Mouse (Mus musculus): Measurements from ENCODE around the gene Ptpn22. TPM values are rescaled to one million over a fixed set of nuclear protein-coding genes. Genes with fewer than 3 reads are reported as not detected.

Ptpn22 gene
- total and polyA plus RNA-seq, 2 experiments from 2014 or later: 0.19 to 0.46 TPM

GRCm38 (mm10) chr3:103920094-103920493 is 60.5 kb downstream of the Ptpn22 start:
- H3K9ac ChIP-seq: no peak overlapping the region
- no peaks in the 10 kb centered on the region for H3K36me3 ChIP-seq (ENCODE audit: insufficient read depth)
- DNase-seq: no peak
- H3K4me1 ChIP-seq (ENCODE audit: insufficient read depth): peaks cover 9% of the 10 kb centered on the region; the same call in 1 of the 2 replicates
- H3K4me2 ChIP-seq (ENCODE audit: low read depth): no peak overlapping the region
- H3K4me3 ChIP-seq (ENCODE audit: low read depth, low read length): no peak overlapping the region
- H3K27me3 ChIP-seq (ENCODE audit: insufficient read depth, low read length): no peaks in the 10 kb centered on the region
- WGBS: 100% methylated on average over 1 of the region's 1 CpGs
- H3K27ac ChIP-seq (ENCODE audit: low read depth, low read length): no peak overlapping the region
- no peaks in the 10 kb centered on the region for H3K9me3 ChIP-seq (ENCODE audit: low read length)
- no peak for TF ChIP-seq CTCF (IDR thresholded peaks at IDR 0.05; ENCODE audit: low read depth)
- ATAC-seq: no peak

DNA sequence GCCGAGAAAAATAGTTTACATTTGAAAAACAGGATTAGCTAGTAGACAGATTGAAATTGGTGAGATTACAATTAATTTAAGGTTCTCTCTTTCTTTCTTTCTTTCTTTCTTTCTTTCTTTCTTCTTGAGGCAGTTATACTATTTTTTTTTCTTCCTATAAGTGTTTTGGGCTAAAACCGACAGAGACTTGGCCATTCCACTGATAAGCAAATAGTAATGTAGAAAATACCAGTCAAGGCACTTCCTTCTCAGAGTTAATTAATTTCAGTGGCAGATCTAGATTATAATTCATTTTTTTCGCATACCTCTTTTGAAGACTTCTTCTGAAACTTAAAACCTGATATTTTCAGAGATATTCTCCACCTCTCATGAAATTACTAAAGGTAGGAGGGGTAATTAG is 65.7 kb downstream of the Ptpn22 start:
- 41% methylated on average over 3 of the region's 3 CpGs for WGBS

DNA sequence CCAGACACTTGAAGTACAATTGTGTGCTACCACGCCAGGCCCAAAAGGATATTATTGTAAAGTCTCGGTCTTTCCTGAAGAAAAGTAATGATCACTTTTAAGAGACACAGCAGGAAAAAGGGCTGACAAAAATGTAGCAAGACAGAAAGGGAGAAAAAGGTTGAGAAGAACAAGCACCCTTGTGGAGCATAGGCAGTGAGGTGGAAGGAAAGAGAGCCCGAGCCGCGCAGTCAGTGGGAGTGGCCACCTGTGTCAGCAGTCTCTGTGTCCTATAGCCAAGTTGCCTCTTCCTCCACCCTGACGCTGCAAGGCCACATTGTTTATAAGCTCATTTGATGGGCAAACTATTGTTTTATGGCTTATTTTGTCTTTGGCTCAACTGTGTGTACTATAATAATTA is 67.9 kb downstream of the Ptpn22 start:
- H3K4me3 ChIP-seq (ENCODE audit: low read depth, low read length): no peak overlapping the region
- H3K27ac ChIP-seq (ENCODE audit: low read depth, low read length): no peak overlapping the region
- H3K9me3 ChIP-seq (ENCODE audit: low read length): no peaks in the 10 kb centered on the region
- ATAC-seq (no peak), DNase-seq (no peak)
- TF ChIP-seq CTCF (IDR thresholded peaks at IDR 0.05; ENCODE audit: low read depth): no peak
- peaks cover 6% of the 10 kb centered on the region; the same call in 1 of the 2 replicates for H3K36me3 ChIP-seq (ENCODE audit: insufficient read depth)
- 0 out of 2 replicates have a peak, but pooled peaks cover 4% of the 10 kb centered on the region for H3K4me1 ChIP-seq (ENCODE audit: insufficient read depth)
- no peaks in the 10 kb centered on the region for H3K27me3 ChIP-seq (ENCODE audit: insufficient read depth, low read length)
- WGBS: 31% methylated on average over 6 of the region's 6 CpGs
- H3K4me2 ChIP-seq (ENCODE audit: low read depth): no peak overlapping the region
- no peak overlapping the region for H3K9ac ChIP-seq

More for the DNA sequence above, 65.7 kb downstream of the Ptpn22 start:
- no peaks in the 10 kb centered on the region for H3K27me3 ChIP-seq (ENCODE audit: insufficient read depth, low read length)
- no peak for TF ChIP-seq CTCF (IDR thresholded peaks at IDR 0.05; ENCODE audit: low read depth)
- H3K9me3 ChIP-seq (ENCODE audit: low read length): no peaks in the 10 kb centered on the region
- H3K36me3 ChIP-seq (ENCODE audit: insufficient read depth): no peaks in the 10 kb centered on the region
- H3K27ac ChIP-seq (ENCODE audit: low read depth, low read length): no peak overlapping the region
- H3K4me1 ChIP-seq (ENCODE audit: insufficient read depth): 0 out of 2 replicates have a peak, but pooled peaks cover 4% of the 10 kb centered on the region
- DNase-seq: no peak
- H3K9ac ChIP-seq: no peak overlapping the region
- H3K4me2 ChIP-seq (ENCODE audit: low read depth): no peak overlapping the region
- no peak for ATAC-seq
- no peak overlapping the region for H3K4me3 ChIP-seq (ENCODE audit: low read depth, low read length)

- Histone ChIP-seq H3K4me3 (ENCODE audit: low read depth, low read length) (no peak overlapping the region), H3K27me3 (ENCODE audit: insufficient read depth, low read length) (no peaks in the 10 kb centered on the region), H3K9me3 (ENCODE audit: low read length) (no peaks in the 10 kb centered on the region), H3K4me1 (ENCODE audit: insufficient read depth) (0 out of 2 replicates have a peak, but pooled peaks cover 4% of the 10 kb centered on the region), H3K9ac (no peak overlapping the region), H3K36me3 (ENCODE audit: insufficient read depth) (no peaks in the 10 kb centered on the region), H3K4me2 (ENCODE audit: low read depth) (no peak overlapping the region), H3K27ac (ENCODE audit: low read depth, low read length) (peak overlapping the region; percentile 31; the same call in 1 of the 2 replicates)
- WGBS: 12% methylated on average over 1 of the region's 1 CpGs
- DNase-seq (peak; percentile 85), ATAC-seq (peak; percentile 94)
- no peak for TF ChIP-seq CTCF (IDR thresholded peaks at IDR 0.05; ENCODE audit: low read depth)
These were observed 85.4 kb downstream of the Ptpn22 start for GRCm38 (mm10) chr3:103944794-103945562.

DNA sequence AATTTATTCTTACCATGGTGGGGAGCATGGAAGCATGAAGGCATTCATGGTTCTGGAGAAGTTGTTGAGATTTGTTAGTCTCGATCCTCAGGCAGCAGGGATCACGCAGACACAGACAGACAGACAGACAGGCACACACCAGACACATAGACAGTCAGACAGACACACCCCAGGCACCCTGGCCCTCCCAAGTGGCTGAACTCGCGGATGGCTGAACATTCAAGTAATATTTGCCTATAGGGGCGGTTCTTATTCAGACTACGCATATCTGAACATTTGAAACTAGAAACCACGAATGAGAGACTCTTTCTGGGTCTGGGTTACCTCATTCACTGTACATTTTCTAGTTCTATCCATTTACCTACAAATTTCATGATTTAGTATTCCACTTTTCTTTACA is 89.1 kb downstream of the Ptpn22 start:
- Histone ChIP-seq H3K4me3 (ENCODE audit: low read depth, low read length) (no peak overlapping the region), H3K27me3 (ENCODE audit: insufficient read depth, low read length) (no peaks in the 10 kb centered on the region), H3K9ac (no peak overlapping the region), H3K4me2 (ENCODE audit: low read depth) (no peak overlapping the region), H3K27ac (ENCODE audit: low read depth, low read length) (no peak overlapping the region), H3K9me3 (ENCODE audit: low read length) (no peaks in the 10 kb centered on the region), H3K36me3 (ENCODE audit: insufficient read depth) (no peaks in the 10 kb centered on the region), H3K4me1 (ENCODE audit: insufficient read depth) (0 out of 2 replicates have a peak, but pooled peaks cover 4% of the 10 kb centered on the region)
- no peak for TF ChIP-seq CTCF (IDR thresholded peaks at IDR 0.05; ENCODE audit: low read depth)
- ATAC-seq (no peak), DNase-seq (no peak)
- 88% methylated on average over 7 of the region's 7 CpGs for WGBS

DNA sequence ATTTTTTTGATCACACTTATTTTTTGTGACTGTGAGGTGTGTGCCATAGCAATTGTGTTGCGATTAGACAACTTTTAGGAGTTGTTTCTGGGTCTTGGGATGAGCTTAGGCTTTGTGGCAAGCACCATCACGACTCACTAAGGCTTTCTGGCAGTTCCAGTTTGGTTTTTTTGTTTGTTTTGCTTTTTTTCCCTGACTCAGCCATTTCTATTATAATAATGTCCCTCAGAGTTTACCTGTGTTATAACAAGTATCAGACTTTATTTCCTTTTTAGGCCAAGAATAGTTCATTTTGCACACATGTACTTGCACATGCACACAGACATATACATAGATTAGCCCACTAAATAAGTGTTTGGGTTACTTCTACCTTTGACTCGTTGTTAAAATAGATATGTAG is 101.0 kb downstream of the Ptpn22 start:
- TF ChIP-seq CTCF (IDR thresholded peaks at IDR 0.05; ENCODE audit: low read depth): no peak
- Histone ChIP-seq H3K4me2 (ENCODE audit: low read depth) (no peak overlapping the region), H3K9ac (no peak overlapping the region), H3K4me3 (ENCODE audit: low read depth, low read length) (no peak overlapping the region), H3K27ac (ENCODE audit: low read depth, low read length) (no peak overlapping the region), H3K27me3 (ENCODE audit: insufficient read depth, low read length) (no peaks in the 10 kb centered on the region), H3K9me3 (ENCODE audit: low read length) (no peaks in the 10 kb centered on the region), H3K4me1 (ENCODE audit: insufficient read depth) (no peaks in the 10 kb centered on the region), H3K36me3 (ENCODE audit: insufficient read depth) (peaks cover 12% of the 10 kb centered on the region)
- DNase-seq: no peak
- no peak for ATAC-seq
- WGBS: 91% methylated on average over 3 of the region's 3 CpGs

Other genes starting within 250 kb of the Ptpn22 start
- 0.29 TPM in 1 of 2 replicates, not detected in the other for gene Atg4a-ps, start 213.7 kb upstream of the Ptpn22 start, total RNA-seq (2014; rRNA removed)
- 0.09 and 0.33 TPM in 2 replicates for gene Atg4a-ps, start 213.7 kb upstream of the Ptpn22 start, polyA plus RNA-seq (2015; fragmentation: Nextera tagmentation; extraction: Ambion mirVana)
- gene Olfml3, start 121.8 kb upstream of the Ptpn22 start, total RNA-seq (2014; rRNA removed): 5.3 and 7.9 TPM in 2 replicates
- gene Olfml3, start 121.8 kb upstream of the Ptpn22 start, polyA plus RNA-seq (2015; fragmentation: Nextera tagmentation; extraction: Ambion mirVana): 5.5 and 6.4 TPM in 2 replicates
- gene Gm10964, start 120.4 kb upstream of the Ptpn22 start, total RNA-seq (2014; rRNA removed): not detected in 2 replicates
- not detected in 2 replicates for gene Gm10964, start 120.4 kb upstream of the Ptpn22 start, polyA plus RNA-seq (2015; fragmentation: Nextera tagmentation; extraction: Ambion mirVana)
- gene Hipk1, start 68.2 kb upstream of the Ptpn22 start, total RNA-seq (2014; rRNA removed): 36.1 and 47.4 TPM in 2 replicates
- gene Hipk1, start 68.2 kb upstream of the Ptpn22 start, polyA plus RNA-seq (2015; fragmentation: Nextera tagmentation; extraction: Ambion mirVana): 4.2 and 5.6 TPM in 2 replicates
- gene Dclre1b, start 50.4 kb upstream of the Ptpn22 start, total RNA-seq (2014; rRNA removed): 5.2 and 5.3 TPM in 2 replicates
- gene Dclre1b, start 50.4 kb upstream of the Ptpn22 start, polyA plus RNA-seq (2015; fragmentation: Nextera tagmentation; extraction: Ambion mirVana): 13.5 and 20.5 TPM in 2 replicates
- gene Ap4b1, start 50.3 kb upstream of the Ptpn22 start, total RNA-seq (2014; rRNA removed): 22.1 and 26.1 TPM in 2 replicates
- 14.8 and 17.2 TPM in 2 replicates for gene Ap4b1, start 50.3 kb upstream of the Ptpn22 start, polyA plus RNA-seq (2015; fragmentation: Nextera tagmentation; extraction: Ambion mirVana)
- gene Gm43064, start 50.2 kb upstream of the Ptpn22 start, total RNA-seq (2014; rRNA removed): 0.29 and 1.0 TPM in 2 replicates
- gene Gm43064, start 50.2 kb upstream of the Ptpn22 start, polyA plus RNA-seq (2015; fragmentation: Nextera tagmentation; extraction: Ambion mirVana): 0.08 TPM in 2 replicates
- not detected in 2 replicates for gene Bcl2l15, start 27.2 kb upstream of the Ptpn22 start, total RNA-seq (2014; rRNA removed)
- not detected in 2 replicates for gene Bcl2l15, start 27.2 kb upstream of the Ptpn22 start, polyA plus RNA-seq (2015; fragmentation: Nextera tagmentation; extraction: Ambion mirVana)
- 29.9 and 36.6 TPM in 2 replicates for gene Rsbn1, start 54.3 kb downstream of the Ptpn22 start, total RNA-seq (2014; rRNA removed)
- gene Rsbn1, start 54.3 kb downstream of the Ptpn22 start, polyA plus RNA-seq (2015; fragmentation: Nextera tagmentation; extraction: Ambion mirVana): 14.6 and 19.2 TPM in 2 replicates
- 25.9 and 31.2 TPM in 2 replicates for gene Phtf1, start 108.3 kb downstream of the Ptpn22 start, total RNA-seq (2014; rRNA removed)
- 12.1 and 15.3 TPM in 2 replicates for gene Phtf1, start 108.3 kb downstream of the Ptpn22 start, polyA plus RNA-seq (2015; fragmentation: Nextera tagmentation; extraction: Ambion mirVana)

All from forebrain, postnatal 0 days (tissue).